Mouse (Mus musculus): ENCODE measurements at regions not wholly inside any gene's neighbourhood (a gene's known extent, or its start where the extent isn't known, plus 50 kb on each side); places are given as distances from the start of the nearest gene placed in this dataset.

DNA sequence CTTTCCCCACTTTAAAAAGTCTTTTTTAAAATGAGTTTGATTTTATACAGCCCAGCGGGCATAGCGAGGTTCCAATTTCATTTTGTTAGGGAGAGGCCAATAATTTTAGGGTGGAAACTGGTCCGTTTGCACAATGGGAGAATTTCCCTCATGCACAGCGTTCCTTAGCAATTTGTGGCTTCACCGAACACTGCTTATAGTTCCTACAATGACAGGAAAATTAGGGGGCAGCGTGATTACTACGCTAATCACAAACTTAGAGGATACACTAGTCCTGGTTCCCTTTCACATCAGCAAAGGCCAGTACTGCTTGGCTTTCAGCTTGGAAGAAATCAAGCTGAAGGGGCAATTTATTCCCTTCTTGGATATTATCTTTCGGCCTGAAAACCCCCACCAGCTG lies 745.1 kb upstream of the Gm19410 start:
- Histone ChIP-seq H3K27ac (replicated peaks) (no peak overlapping the region), H3K4me3 (no peak overlapping the region), H3K36me3 (no peaks in the 10 kb centered on the region), H3K27me3 (ENCODE audit: low read depth, poor library complexity, severe bottlenecking) (no peaks in the 10 kb centered on the region), H3K9me3 (replicated peaks) (no peaks in the 10 kb centered on the region; the same call in 1 of the 2 replicates), H3K4me1 (no peaks in the 10 kb centered on the region)
- DNase-seq (ENCODE audit: low spot score): no peak
- 89% methylated on average over 8 of the region's 8 CpGs for WGBS

GRCm38 (mm10) chr8:35022649-35023048 lies 742.9 kb upstream of the Gm19410 start:
- no peaks in the 10 kb centered on the region for H3K4me1 ChIP-seq
- no peaks in the 10 kb centered on the region for H3K27me3 ChIP-seq (ENCODE audit: low read depth, poor library complexity, severe bottlenecking)
- 72% methylated on average over 6 of the region's 6 CpGs for WGBS
- no peaks in the 10 kb centered on the region; the same call in 1 of the 2 replicates for H3K9me3 ChIP-seq (replicated peaks)
- H3K36me3 ChIP-seq: no peaks in the 10 kb centered on the region
- no peak for DNase-seq (ENCODE audit: low spot score)
- no peak overlapping the region for H3K27ac ChIP-seq (replicated peaks)
- H3K4me3 ChIP-seq: no peak overlapping the region

DNA sequence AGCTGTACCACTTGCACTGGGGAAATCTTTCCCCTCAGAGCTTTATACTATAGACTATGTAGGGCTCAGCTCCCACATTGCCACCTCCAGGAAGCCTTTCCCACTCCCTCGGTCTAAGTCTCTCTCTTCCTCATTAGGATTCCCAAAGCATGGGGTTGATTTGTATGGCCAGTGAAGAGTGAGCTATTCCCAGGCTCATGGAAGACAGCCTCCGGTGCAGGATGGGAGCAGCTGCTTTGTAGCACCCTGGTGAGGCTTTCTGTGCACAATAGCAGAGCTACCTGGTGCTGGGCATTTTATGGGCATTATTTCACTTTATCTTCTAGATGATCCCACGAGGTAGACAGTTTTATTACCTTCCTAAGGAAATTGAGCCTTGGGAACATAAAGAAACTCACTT lies 717.8 kb upstream of the Gm19410 start:
- Histone ChIP-seq H3K36me3 (no peaks in the 10 kb centered on the region), H3K4me3 (no peak overlapping the region), H3K4me1 (no peaks in the 10 kb centered on the region), H3K27me3 (ENCODE audit: low read depth, poor library complexity, severe bottlenecking) (no peaks in the 10 kb centered on the region), H3K9me3 (replicated peaks) (no peaks in the 10 kb centered on the region), H3K27ac (replicated peaks) (no peak overlapping the region)
- DNase-seq (ENCODE audit: low spot score): no peak
- 82% methylated on average over 3 of the region's 3 CpGs for WGBS

- H3K27me3 ChIP-seq (ENCODE audit: low read depth, poor library complexity, severe bottlenecking): no peaks in the 10 kb centered on the region
- 89% methylated on average over 4 of the region's 4 CpGs for WGBS
These were observed 712.1 kb upstream of the Gm19410 start for GRCm38 (mm10) chr8:35053444-35053843.

GRCm38 (mm10) chr8:35061048-35061447 lies 704.5 kb upstream of the Gm19410 start:
- H3K4me3 ChIP-seq: no peak overlapping the region
- H3K27ac ChIP-seq (replicated peaks): no peak overlapping the region
- no peaks in the 10 kb centered on the region for H3K9me3 ChIP-seq (replicated peaks)
- no peaks in the 10 kb centered on the region for H3K4me1 ChIP-seq
- H3K27me3 ChIP-seq (ENCODE audit: low read depth, poor library complexity, severe bottlenecking): no peaks in the 10 kb centered on the region
- H3K36me3 ChIP-seq: no peaks in the 10 kb centered on the region
- 90% methylated on average over 5 of the region's 5 CpGs for WGBS
- no peak for DNase-seq (ENCODE audit: low spot score)

More at GRCm38 (mm10) chr8:35053444-35053843, 712.1 kb upstream of the Gm19410 start:
- H3K4me1 ChIP-seq: no peaks in the 10 kb centered on the region
- H3K27ac ChIP-seq (replicated peaks): no peak overlapping the region
- no peak for DNase-seq (ENCODE audit: low spot score)
- H3K9me3 ChIP-seq (replicated peaks): no peaks in the 10 kb centered on the region
- no peaks in the 10 kb centered on the region for H3K36me3 ChIP-seq
- no peak overlapping the region for H3K4me3 ChIP-seq

GRCm38 (mm10) chr8:35068228-35068627 lies 697.4 kb upstream of the Gm19410 start:
- no peak overlapping the region for H3K4me3 ChIP-seq
- H3K27me3 ChIP-seq (ENCODE audit: low read depth, poor library complexity, severe bottlenecking): no peaks in the 10 kb centered on the region
- no peaks in the 10 kb centered on the region for H3K9me3 ChIP-seq (replicated peaks)
- no peaks in the 10 kb centered on the region for H3K36me3 ChIP-seq
- 86% methylated on average over 2 of the region's 2 CpGs for WGBS
- no peak for DNase-seq (ENCODE audit: low spot score)
- 0 out of 2 replicates have a peak, but pooled peaks cover 3% of the 10 kb centered on the region for H3K4me1 ChIP-seq
- no peak overlapping the region for H3K27ac ChIP-seq (replicated peaks)

DNA sequence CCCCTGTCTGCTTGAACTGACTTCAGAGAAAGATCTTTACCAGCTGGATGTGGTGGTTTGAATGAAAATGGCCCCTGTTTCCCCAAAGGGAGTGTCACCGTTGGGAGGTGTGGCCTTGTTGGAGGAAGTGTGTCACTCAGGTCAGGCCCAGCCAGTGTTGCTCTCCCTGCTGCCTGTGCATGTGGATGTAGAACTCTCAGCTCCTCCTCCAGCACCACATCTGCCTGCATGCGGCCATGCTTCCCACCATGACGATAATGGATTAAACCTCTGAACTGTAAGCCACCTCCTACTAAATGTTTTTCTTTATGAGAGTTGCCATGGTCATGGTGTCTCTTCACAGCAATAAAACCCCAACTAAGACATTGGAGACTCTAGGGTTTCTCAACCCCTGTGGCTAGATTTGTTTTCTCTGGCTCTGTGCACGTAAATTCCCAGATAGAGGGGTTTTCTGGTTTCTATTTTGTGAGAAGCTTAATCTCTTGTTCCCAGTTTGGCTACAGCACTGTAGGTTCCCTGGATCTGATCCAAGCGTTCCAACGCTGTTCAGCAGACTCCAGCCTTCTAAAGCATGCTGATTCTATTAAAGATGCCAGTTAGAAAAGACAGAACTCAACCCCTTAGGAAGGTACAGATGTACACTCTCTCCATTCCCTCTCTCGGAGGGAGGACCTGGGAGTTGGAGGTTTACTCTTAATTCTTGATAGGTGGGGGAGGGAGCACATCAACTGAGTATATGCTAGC lies 695.2 kb upstream of the Gm19410 start:
- Histone ChIP-seq H3K27ac (replicated peaks) (no peak overlapping the region), H3K27me3 (ENCODE audit: low read depth, poor library complexity, severe bottlenecking) (no peaks in the 10 kb centered on the region), H3K4me3 (no peak overlapping the region), H3K9me3 (replicated peaks) (no peaks in the 10 kb centered on the region), H3K36me3 (no peaks in the 10 kb centered on the region), H3K4me1 (peaks cover 6% of the 10 kb centered on the region; the same call in 1 of the 2 replicates)
- WGBS: 86% methylated on average over 7 of the region's 7 CpGs
- no peak for DNase-seq (ENCODE audit: low spot score)

GRCm38 (mm10) chr8:35075971-35076370 lies 689.6 kb upstream of the Gm19410 start:
- H3K27ac ChIP-seq (replicated peaks): no peak overlapping the region
- WGBS: 93% methylated on average over 10 of the region's 10 CpGs
- no peaks in the 10 kb centered on the region for H3K9me3 ChIP-seq (replicated peaks)
- DNase-seq (ENCODE audit: low spot score): no peak
- H3K27me3 ChIP-seq (ENCODE audit: low read depth, poor library complexity, severe bottlenecking): no peaks in the 10 kb centered on the region
- H3K4me1 ChIP-seq: peaks cover 6% of the 10 kb centered on the region; the same call in 1 of the 2 replicates
- H3K4me3 ChIP-seq: no peak overlapping the region
- H3K36me3 ChIP-seq: no peaks in the 10 kb centered on the region

- DNase-seq (ENCODE audit: low spot score): no peak
- Histone ChIP-seq H3K27ac (replicated peaks) (no peak overlapping the region), H3K36me3 (no peaks in the 10 kb centered on the region), H3K9me3 (replicated peaks) (no peaks in the 10 kb centered on the region), H3K4me1 (no peaks in the 10 kb centered on the region), H3K27me3 (ENCODE audit: low read depth, poor library complexity, severe bottlenecking) (no peaks in the 10 kb centered on the region), H3K4me3 (no peak overlapping the region)
- WGBS: 76% methylated on average over 1 of the region's 1 CpGs
These were observed 682.4 kb upstream of the Gm19410 start for GRCm38 (mm10) chr8:35083161-35083560.

DNA sequence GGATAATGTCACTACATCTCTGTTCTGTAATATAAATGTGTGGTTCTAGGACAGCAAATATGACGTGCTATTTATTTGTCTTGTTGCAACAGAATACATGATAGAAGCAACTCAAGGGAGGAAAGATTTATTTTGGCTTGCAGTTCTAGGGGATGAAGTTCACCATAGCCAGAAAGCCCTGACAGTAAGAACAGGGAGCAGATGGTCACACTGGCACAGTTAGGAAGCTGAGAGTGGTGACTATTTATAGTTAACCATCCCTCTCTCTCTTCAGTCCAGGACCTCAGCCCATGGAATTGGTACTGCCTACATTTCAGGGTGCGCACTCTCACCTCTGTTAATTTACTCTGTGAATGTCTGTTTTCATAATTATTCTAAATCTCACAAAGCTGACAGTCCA lies 678.5 kb upstream of the Gm19410 start:
- Histone ChIP-seq H3K4me3 (no peak overlapping the region), H3K27me3 (ENCODE audit: low read depth, poor library complexity, severe bottlenecking) (no peaks in the 10 kb centered on the region), H3K36me3 (no peaks in the 10 kb centered on the region), H3K9me3 (replicated peaks) (no peaks in the 10 kb centered on the region), H3K4me1 (peaks cover 9% of the 10 kb centered on the region), H3K27ac (replicated peaks) (no peak overlapping the region)
- 87% methylated on average over 2 of the region's 2 CpGs for WGBS
- no peak for DNase-seq (ENCODE audit: low spot score)

GRCm38 (mm10) chr8:35088380-35089244 lies 677.0 kb upstream of the Gm19410 start:
- no peaks in the 10 kb centered on the region for H3K27me3 ChIP-seq (ENCODE audit: low read depth, poor library complexity, severe bottlenecking)
- no peak overlapping the region for H3K27ac ChIP-seq (replicated peaks)
- WGBS: 69% methylated on average over 18 of the region's 18 CpGs
- H3K36me3 ChIP-seq: no peaks in the 10 kb centered on the region
- no peak overlapping the region for H3K4me3 ChIP-seq
- DNase-seq (ENCODE audit: low spot score): peak; percentile 26
- no peaks in the 10 kb centered on the region for H3K9me3 ChIP-seq (replicated peaks)
- H3K4me1 ChIP-seq: peaks cover 9% of the 10 kb centered on the region

DNA sequence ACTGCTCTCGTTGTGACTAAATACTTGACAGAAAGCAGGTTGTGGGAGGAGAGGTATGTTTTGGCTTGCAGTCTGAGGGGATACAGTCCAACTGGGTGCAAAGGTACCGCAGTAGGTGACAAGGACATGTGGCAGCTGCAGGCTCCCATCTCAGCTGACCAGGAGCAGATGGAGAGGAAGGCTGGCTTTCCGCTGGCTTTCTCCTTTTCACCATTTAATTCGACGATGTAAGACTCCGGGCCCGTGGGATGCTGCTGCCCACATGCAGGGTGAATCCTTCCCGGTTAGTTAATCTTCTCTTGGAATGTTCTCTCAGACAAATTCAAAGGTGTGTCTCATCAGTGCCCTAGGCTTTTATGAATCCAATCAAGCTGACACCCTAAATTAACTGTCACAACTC lies 676.1 kb upstream of the Gm19410 start:
- DNase-seq (ENCODE audit: low spot score): no peak
- Histone ChIP-seq H3K27ac (replicated peaks) (no peak overlapping the region), H3K36me3 (no peaks in the 10 kb centered on the region), H3K9me3 (replicated peaks) (no peaks in the 10 kb centered on the region), H3K4me3 (no peak overlapping the region), H3K27me3 (ENCODE audit: low read depth, poor library complexity, severe bottlenecking) (no peaks in the 10 kb centered on the region), H3K4me1 (peaks cover 9% of the 10 kb centered on the region)
- 94% methylated on average over 8 of the region's 8 CpGs for WGBS

GRCm38 (mm10) chr8:35101701-35102100 lies 663.9 kb upstream of the Gm19410 start:
- H3K9me3 ChIP-seq (replicated peaks): no peaks in the 10 kb centered on the region
- no peak overlapping the region for H3K27ac ChIP-seq (replicated peaks)
- H3K4me1 ChIP-seq: no peaks in the 10 kb centered on the region
- no peaks in the 10 kb centered on the region for H3K36me3 ChIP-seq
- DNase-seq (ENCODE audit: low spot score): no peak
- no peaks in the 10 kb centered on the region for H3K27me3 ChIP-seq (ENCODE audit: low read depth, poor library complexity, severe bottlenecking)
- H3K4me3 ChIP-seq: no peak overlapping the region
- 79% methylated on average over 5 of the region's 5 CpGs for WGBS
